Mouse (Mus musculus): ENCODE data around the gene Tcf20.

GRCm38 (mm10) chr15:82941733-82942132 lies 45.9 kb downstream of the Tcf20 start:
- TF ChIP-seq ZKSCAN1 (IDR thresholded peaks at IDR 0.05; ENCODE audit: low read depth, low read length) = no peak
- TF ChIP-seq CTCF (IDR thresholded peaks at IDR 0.05 in 2 of 3, conservative IDR thresholded peaks at IDR 0.05 in 1 of 3; ENCODE audit: control insufficient read depth in 1 of 3, insufficient read depth in 1 of 3, low read depth in 2 of 3, low read length in 3 of 3, poor library complexity in 1 of 3, severe bottlenecking in 1 of 3) = no peak
- no peak for TF ChIP-seq KAT2A (conservative IDR thresholded peaks at IDR 0.05; ENCODE audit: low read depth, low read length)
- TF ChIP-seq ELF1 (IDR thresholded peaks at IDR 0.05; ENCODE audit: low read depth, low read length) = no peak
- TF ChIP-seq EP300 (IDR thresholded peaks at IDR 0.05; ENCODE audit: low read depth in 1 of 2, low read length in 2 of 2) = no peak
- no peak for TF ChIP-seq JUND (IDR thresholded peaks at IDR 0.05; ENCODE audit: low read depth, low read length)
- TF ChIP-seq E2F4 (IDR thresholded peaks at IDR 0.05; ENCODE audit: borderline replicate concordance, low read depth, low read length) = no peak
- TF ChIP-seq USF2 (IDR thresholded peaks at IDR 0.05; ENCODE audit: borderline replicate concordance in 1 of 2, insufficient read depth in 1 of 2, low read depth in 1 of 2, low read length in 2 of 2) = no peak
- no peak for TF ChIP-seq CHD2 (IDR thresholded peaks at IDR 0.05; ENCODE audit: low read length)
- TF ChIP-seq GATA1 (IDR thresholded peaks at IDR 0.05; ENCODE audit: low read depth, low read length) = no peak
- no peak for TF ChIP-seq MEF2A (IDR thresholded peaks at IDR 0.05; ENCODE audit: extremely low read depth, insufficient replicate concordance, low read depth, low read length, poor library complexity, severe bottlenecking)
- TF ChIP-seq BHLHE40 (IDR thresholded peaks at IDR 0.05; ENCODE audit: borderline replicate concordance, low read depth, low read length) = no peak

Data from MEL (cell line).